Mouse (Mus musculus) MEL (cell line): ENCODE data around the gene Npsr1. TPM values are rescaled to one million over a fixed set of nuclear protein-coding genes. Genes with fewer than 3 reads are reported as not detected.

Experiments
- DNase-seq: peaks from one replicate; pipeline ENCODE4 v3.0.0; 2011; ENCODE audit warnings: low read depth, low spot score
- H3K27ac ChIP-seq: 2 replicates; pipeline ENCODE4 v1.5.1; 2012; ENCODE audit warnings: low read depth, mild to moderate bottlenecking, control low read depth, low read length, moderate library complexity; ENCODE audit not compliant: control insufficient read depth
- H3K27me3 ChIP-seq, 2 experiments: fragments of 150-350 bp in 1 of 2; sonication (generic) in 1 of 2; 2 replicates each; pipeline ENCODE4 v1.6.1; 2012; ENCODE audit warnings: low read length in 2 of 2, mild to moderate bottlenecking in 2 of 2, improper control_type of control experiment in 1 of 2, moderate library complexity in 1 of 2; ENCODE audit not compliant: insufficient read depth in 2 of 2, control insufficient read depth in 1 of 2
- H3K36me3 ChIP-seq, 2 experiments: 2 replicates each; pipeline ENCODE4 v1.6.1; 2012 to 2014; ENCODE audit warnings: low read length in 2 of 2, improper control_type of control experiment in 1 of 2, inconsistent platforms in 1 of 2, mild to moderate bottlenecking in 1 of 2; ENCODE audit not compliant: insufficient read depth in 2 of 2, control insufficient read depth in 1 of 2
- H3K4me1 ChIP-seq, 2 experiments: fragments of 150-350 bp in 1 of 2; sonication (generic) in 1 of 2; 2 replicates each; pipeline ENCODE4 v1.6.1; 2012; ENCODE audit warnings: low read length in 2 of 2, improper control_type of control experiment in 1 of 2, mild to moderate bottlenecking in 1 of 2; ENCODE audit not compliant: insufficient read depth in 2 of 2, control insufficient read depth in 1 of 2
- H3K4me3 ChIP-seq, 2 experiments: fragments of 150-350 bp in 1 of 2; sonication (generic) in 1 of 2; 2 replicates each; pipeline ENCODE4 v1.5.1; 2012; ENCODE audit warnings: low read depth in 2 of 2, low read length in 2 of 2, mild to moderate bottlenecking in 2 of 2, moderate library complexity in 2 of 2, control low read depth in 1 of 2, improper control_type of control experiment in 1 of 2; ENCODE audit not compliant: control insufficient read depth in 1 of 2, insufficient read depth in 1 of 2
- H3K79me2 ChIP-seq: 2 replicates; pipeline ENCODE4 v1.6.1; 2012; ENCODE audit warnings: mild to moderate bottlenecking, low read length, moderate library complexity; ENCODE audit not compliant: control insufficient read depth, poor library complexity, insufficient read depth
- H3K9ac ChIP-seq: 2 replicates; pipeline ENCODE4 v1.6.1; 2012; ENCODE audit warnings: low read depth, mild to moderate bottlenecking, control low read depth, low read length, moderate library complexity; ENCODE audit not compliant: control insufficient read depth, poor library complexity, severe bottlenecking
- H3K9me3 ChIP-seq: fragments of 150-350 bp; sonication (generic); replicated peaks from 2 replicates; pipeline ENCODE4 v1.6.1; 2012; ENCODE audit warnings: mild to moderate bottlenecking, low read length, improper control_type of control experiment, moderate library complexity; ENCODE audit not compliant: insufficient read depth
- BHLHE40 ChIP-seq: IDR thresholded peaks from 2 replicates; pipeline ENCODE4 v1.6.1; 2012; ENCODE audit warnings: low read depth, mild to moderate bottlenecking, inconsistent platforms, low read length, improper control_type of control experiment, borderline replicate concordance
- CHD1 ChIP-seq: IDR thresholded peaks from 2 replicates; pipeline ENCODE4 v1.6.1; 2012; ENCODE audit warnings: low read depth, mild to moderate bottlenecking, inconsistent platforms, low read length, improper control_type of control experiment
- CHD2 ChIP-seq: IDR thresholded peaks from 2 replicates; pipeline ENCODE4 v1.6.1; 2011; ENCODE audit warnings: low read length, improper control_type of control experiment
- CTCF ChIP-seq, 3 experiments: IDR thresholded peaks in 2 of 3; conservative IDR thresholded peaks in 1 of 3; 2 replicates each; pipeline ENCODE4 v1.5.1; 2011 to 2012; ENCODE audit warnings: low read length in 3 of 3, low read depth in 2 of 3, mild to moderate bottlenecking in 2 of 3, improper control_type of control experiment in 1 of 3, inconsistent platforms in 1 of 3, mixed read lengths in 1 of 3, moderate library complexity in 1 of 3; ENCODE audit not compliant: control insufficient read depth in 1 of 3, insufficient read depth in 1 of 3, poor library complexity in 1 of 3, severe bottlenecking in 1 of 3
- E2F4 ChIP-seq: IDR thresholded peaks from 2 replicates; pipeline ENCODE4 v1.6.1; 2011; ENCODE audit warnings: low read depth, low read length, improper control_type of control experiment, borderline replicate concordance
- EP300 ChIP-seq, 2 experiments: IDR thresholded peaks; 2 replicates each; pipeline ENCODE4 v1.6.1; 2011; ENCODE audit warnings: improper control_type of control experiment in 2 of 2, low read length in 2 of 2, low read depth in 1 of 2, mild to moderate bottlenecking in 1 of 2
- ETS1 ChIP-seq: IDR thresholded peaks from 2 replicates; pipeline ENCODE4 v1.6.1; 2012; ENCODE audit warnings: low read depth, mild to moderate bottlenecking, inconsistent platforms, low read length, improper control_type of control experiment, moderate library complexity
- KAT2A ChIP-seq: conservative IDR thresholded peaks from 2 replicates; pipeline ENCODE4 v1.6.1; 2012; ENCODE audit warnings: low read depth, low read length, improper control_type of control experiment, inconsistent platforms
- MAFK ChIP-seq: IDR thresholded peaks from 2 replicates; pipeline ENCODE4 v1.6.1; 2011; ENCODE audit warnings: low read depth, mild to moderate bottlenecking, low read length, improper control_type of control experiment, borderline replicate concordance
- MAX ChIP-seq: IDR thresholded peaks from 2 replicates; pipeline ENCODE4 v1.6.1; 2011; ENCODE audit warnings: low read length, improper control_type of control experiment
- MXI1 ChIP-seq: IDR thresholded peaks from 2 replicates; pipeline ENCODE4 v1.6.1; 2011; ENCODE audit warnings: mild to moderate bottlenecking, low read depth, low read length, improper control_type of control experiment
- MYB ChIP-seq: IDR thresholded peaks from 2 replicates; pipeline ENCODE4 v1.6.1; 2011; ENCODE audit warnings: mild to moderate bottlenecking, low read depth, low read length, improper control_type of control experiment
- MYC ChIP-seq: IDR thresholded peaks from 2 replicates; pipeline ENCODE4 v1.6.1; 2011; ENCODE audit warnings: low read depth, mild to moderate bottlenecking, low read length, improper control_type of control experiment, moderate library complexity
- NELFE ChIP-seq: IDR thresholded peaks from 2 replicates; pipeline ENCODE4 v1.6.1; 2011; ENCODE audit warnings: low read depth, low read length, improper control_type of control experiment
- POLR2AphosphoS2 ChIP-seq: IDR thresholded peaks from 2 replicates; pipeline ENCODE4 v1.6.1; 2011; ENCODE audit warnings: low read length, improper control_type of control experiment
- POLR2AphosphoS5 ChIP-seq: IDR thresholded peaks from 2 replicates; pipeline ENCODE4 v1.6.1; 2012; ENCODE audit warnings: low read depth, borderline replicate concordance, mild to moderate bottlenecking, inconsistent platforms, low read length, moderate library complexity, mixed read lengths
- RCOR1 ChIP-seq: IDR thresholded peaks from 2 replicates; pipeline ENCODE4 v1.6.1; 2012; ENCODE audit warnings: low read depth, mild to moderate bottlenecking, inconsistent platforms, low read length, improper control_type of control experiment
- SIN3A ChIP-seq: IDR thresholded peaks from 2 replicates; pipeline ENCODE4 v1.6.1; 2012; ENCODE audit warnings: low read length, improper control_type of control experiment, inconsistent platforms
- TAL1 ChIP-seq: IDR thresholded peaks from 2 replicates; pipeline ENCODE4 v1.6.1; 2012; ENCODE audit warnings: mild to moderate bottlenecking, inconsistent platforms, low read length, moderate library complexity, mixed read lengths
- TBP ChIP-seq: IDR thresholded peaks from 2 replicates; pipeline ENCODE4 v1.8.0; 2011; ENCODE audit warnings: low read depth, low read length, improper control_type of control experiment
- USF2 ChIP-seq, 2 experiments: IDR thresholded peaks; 2 replicates each; pipeline ENCODE4 v1.6.1; 2011 to 2012; ENCODE audit warnings: improper control_type of control experiment in 2 of 2, low read length in 2 of 2, borderline replicate concordance in 1 of 2, inconsistent platforms in 1 of 2, low read depth in 1 of 2, mild to moderate bottlenecking in 1 of 2; ENCODE audit not compliant: insufficient read depth in 1 of 2
- ZC3H11A ChIP-seq: IDR thresholded peaks from 2 replicates; pipeline ENCODE4 v1.6.1; 2012; ENCODE audit warnings: low read depth, mild to moderate bottlenecking, inconsistent platforms, low read length, improper control_type of control experiment
- ZKSCAN1 ChIP-seq: IDR thresholded peaks from 2 replicates; pipeline ENCODE4 v1.6.1; 2012; ENCODE audit warnings: low read depth, mild to moderate bottlenecking, inconsistent platforms, low read length, improper control_type of control experiment, moderate library complexity
- ZMIZ1 ChIP-seq: IDR thresholded peaks from 2 replicates; pipeline ENCODE4 v1.6.1; 2012; ENCODE audit warnings: low read depth, mild to moderate bottlenecking, inconsistent platforms, low read length, improper control_type of control experiment, moderate library complexity
- polyA plus RNA-seq, 2 experiments: library from polyadenylated mRNA; stranded (reverse) in 1 of 2; unstranded in 1 of 2; fragments of >175 nt in 1 of 2; fragments of >200 nt in 1 of 2; gene quantifications; 2 replicates each; pipeline versions ENCODE4 v1.2.1 to v1.2.4; 2012; ENCODE audit warnings: low replicate concordance in 2 of 2, low read depth in 1 of 2; ENCODE audit not compliant: insufficient read length in 2 of 2, insufficient read depth in 1 of 2, missing spikeins in 1 of 2
- total RNA-seq: library from RNA; depleted of rRNA; stranded (reverse); fragments of 300-350 nt; gene quantifications from 2 replicates; pipeline ENCODE4 v1.2.3, GENCODE M21; 2012

The Npsr1 gene
- total and polyA plus RNA-seq, 3 experiments, result 0.08 TPM; not detected in 2

DNA sequence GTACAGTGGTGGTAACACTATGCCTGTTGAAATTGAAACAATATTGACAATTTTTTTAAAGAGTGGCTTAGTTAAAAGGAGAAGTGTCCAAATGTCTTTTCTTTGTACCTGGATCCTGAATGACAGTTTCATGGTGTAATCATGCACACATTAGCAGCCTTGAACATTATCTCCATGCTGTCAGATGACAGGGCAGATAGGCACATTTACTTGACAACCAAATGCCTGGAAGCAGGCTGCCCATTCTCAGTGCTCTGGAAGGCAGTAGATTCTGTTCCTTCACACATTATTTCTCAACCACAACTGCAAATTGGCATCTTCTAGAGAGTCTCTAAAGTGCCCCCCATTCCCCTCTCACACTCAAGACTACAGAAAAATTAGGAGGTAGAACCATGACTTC, 20.2 kb upstream of the Npsr1 start:
- H3K27me3 ChIP-seq, result no peaks in the 10 kb centered on the region
- no peaks in the 10 kb centered on the region for H3K79me2 ChIP-seq
- no peak for DNase-seq
- no peaks in the 10 kb centered on the region for H3K9me3 ChIP-seq
- no peak overlapping the region for H3K9ac ChIP-seq
- no peak overlapping the region for H3K4me3 ChIP-seq
- H3K4me1 ChIP-seq, result no peaks in the 10 kb centered on the region
- no peak for TF ChIP-seq ZC3H11A
- no peak for TF ChIP-seq MXI1
- TF ChIP-seq SIN3A, result no peak
- no peak for TF ChIP-seq CHD1
- TF ChIP-seq ZKSCAN1, result no peak
- TF ChIP-seq POLR2AphosphoS5, result no peak
- TF ChIP-seq POLR2AphosphoS2, result no peak
- TF ChIP-seq ZMIZ1, result no peak
- no peak for TF ChIP-seq ETS1
- no peak for TF ChIP-seq USF2 (IDR thresholded peaks at IDR 0.05; ENCODE audit: borderline replicate concordance in 1 of 2, insufficient read depth in 1 of 2, low read depth in 1 of 2, low read length in 2 of 2)
- TF ChIP-seq MAFK, result no peak
- no peak for TF ChIP-seq EP300 (IDR thresholded peaks at IDR 0.05; ENCODE audit: low read depth in 1 of 2, low read length in 2 of 2)
- no peak for TF ChIP-seq RCOR1
- no peak for TF ChIP-seq MYC
- no peak for TF ChIP-seq TBP
- no peak for TF ChIP-seq CTCF (IDR thresholded peaks at IDR 0.05 in 2 of 3, conservative IDR thresholded peaks at IDR 0.05 in 1 of 3; ENCODE audit: control insufficient read depth in 1 of 3, insufficient read depth in 1 of 3, low read depth in 2 of 3, low read length in 3 of 3, poor library complexity in 1 of 3, severe bottlenecking in 1 of 3)
- TF ChIP-seq MAX, result no peak
- no peak for TF ChIP-seq BHLHE40
- no peaks in the 10 kb centered on the region for H3K36me3 ChIP-seq
- H3K27ac ChIP-seq, result no peak overlapping the region

- H3K9me3 ChIP-seq, result no peaks in the 10 kb centered on the region
- DNase-seq, result no peak
- H3K79me2 ChIP-seq, result no peaks in the 10 kb centered on the region
These were observed 5.9 kb upstream of the Npsr1 start for GRCm38 (mm10) chr9:24091875-24092274.

More at GRCm38 (mm10) chr9:24091875-24092274, 5.9 kb upstream of the Npsr1 start:
- Histone ChIP-seq H3K4me3 (no peak overlapping the region), H3K27ac (no peak overlapping the region), H3K27me3 (no peaks in the 10 kb centered on the region), H3K36me3 (no peaks in the 10 kb centered on the region), H3K4me1 (no peaks in the 10 kb centered on the region), H3K9ac (no peak overlapping the region)
- TF ChIP-seq MYB, result no peak
- TF ChIP-seq E2F4, result no peak
- no peak for TF ChIP-seq NELFE
- no peak for TF ChIP-seq KAT2A
- TF ChIP-seq CHD2, result no peak
- no peak for TF ChIP-seq RCOR1
- no peak for TF ChIP-seq TAL1
